Mouse (Mus musculus) ovary, postnatal 14 days (tissue): Measurements from ENCODE around the gene Sypl2.

Source experiments
- DNase-seq: peaks from one replicate; pipeline ENCODE4 v3.0.0; 2022; ENCODE audit warnings: low spot score

Sypl2 gene

DNA sequence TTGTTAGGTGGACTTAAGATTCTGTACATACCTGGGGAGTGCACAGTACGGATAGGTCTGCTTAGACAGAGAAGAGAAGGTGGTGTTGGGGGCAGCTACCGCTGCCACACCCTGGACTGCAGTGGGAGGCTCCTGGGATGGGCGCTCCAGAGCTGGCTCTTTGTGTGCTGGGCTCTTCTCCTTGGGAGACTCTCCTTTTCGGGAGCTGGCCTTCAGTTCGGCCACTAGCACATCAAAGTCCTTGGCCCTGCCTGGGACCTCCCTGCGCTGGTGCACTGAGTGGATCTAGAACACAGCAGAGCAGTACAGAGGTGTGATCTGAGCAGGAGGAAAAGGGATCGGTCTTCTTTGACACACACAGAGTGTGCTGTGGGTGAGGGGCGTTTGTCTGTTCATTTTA, 20.8 kb downstream of the Sypl2 start:
- no peak for DNase-seq

DNA sequence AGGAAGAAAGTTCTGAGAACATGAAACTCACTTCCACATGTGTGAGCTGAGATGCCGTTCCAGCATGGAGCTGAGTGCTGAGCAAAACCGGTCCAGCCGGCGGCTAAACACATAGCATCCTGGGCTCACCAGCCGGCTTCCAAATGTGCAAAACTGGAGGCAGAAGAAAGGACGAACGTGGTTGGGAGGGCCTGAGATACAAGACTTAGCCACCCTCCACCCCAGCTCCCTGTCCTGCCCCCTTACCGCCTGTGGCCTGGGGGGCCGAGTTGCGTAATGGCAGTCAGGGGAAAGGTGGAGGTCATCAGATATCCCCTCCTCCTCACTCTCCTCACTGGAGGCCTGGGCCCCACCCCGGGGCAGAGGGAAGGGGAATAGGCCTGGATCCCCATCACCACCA, 22.0 kb downstream of the Sypl2 start:
- DNase-seq, result no peak

DNA sequence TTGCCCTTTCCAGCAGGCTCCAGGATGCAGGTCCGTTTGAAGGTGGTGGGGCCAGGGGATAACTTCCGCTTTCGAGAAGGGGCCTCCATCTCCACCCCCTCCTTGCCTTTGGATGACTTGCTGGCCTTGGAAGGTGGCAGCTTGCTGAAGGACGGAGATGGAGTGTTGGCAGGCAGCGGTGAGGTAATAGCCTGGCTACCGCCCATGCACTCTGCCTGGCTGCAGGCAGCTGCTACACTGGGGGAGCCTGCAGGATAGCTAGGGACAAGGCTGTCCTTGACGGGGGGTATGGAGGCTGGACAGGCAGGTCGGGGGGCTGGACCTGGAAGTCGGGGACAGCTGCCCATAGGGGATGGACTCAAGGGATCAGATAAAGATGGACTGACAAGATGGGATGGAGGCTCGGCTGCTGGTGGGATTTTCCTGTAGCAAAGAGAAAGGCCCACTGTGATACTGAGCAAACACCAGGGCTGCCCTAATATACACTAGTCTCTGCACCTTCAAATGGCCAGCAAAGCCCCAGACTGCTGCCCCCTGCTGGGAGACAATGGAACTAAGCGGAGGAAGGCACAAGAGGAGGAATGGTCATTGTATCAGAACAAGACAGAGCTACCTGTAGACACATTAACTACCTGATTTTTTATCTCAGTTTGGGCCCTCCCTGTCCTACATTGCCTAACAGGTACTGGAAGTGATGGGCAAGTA, 22.7 kb downstream of the Sypl2 start:
- peak; percentile 74 for DNase-seq

DNA sequence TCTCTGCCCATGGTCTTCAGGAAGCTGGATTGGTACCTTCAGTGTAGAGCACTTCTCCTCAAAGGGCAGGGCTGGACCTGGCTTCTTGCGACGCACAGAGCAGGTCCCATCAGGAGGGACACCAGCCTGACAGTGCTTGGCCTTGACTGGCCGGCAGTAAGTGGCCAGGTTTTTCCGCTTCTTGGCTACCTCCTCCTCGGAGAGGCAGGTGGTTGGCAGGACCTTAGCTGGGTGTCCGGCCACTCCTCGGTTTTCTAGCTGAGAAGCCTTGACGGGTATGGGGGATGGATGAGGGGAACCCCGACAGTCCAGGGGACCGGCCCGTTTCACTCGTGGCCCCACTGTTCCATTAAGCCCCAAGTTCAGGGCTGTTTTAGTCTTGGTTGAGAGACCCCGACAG, 23.2 kb downstream of the Sypl2 start:
- DNase-seq, result no peak

DNA sequence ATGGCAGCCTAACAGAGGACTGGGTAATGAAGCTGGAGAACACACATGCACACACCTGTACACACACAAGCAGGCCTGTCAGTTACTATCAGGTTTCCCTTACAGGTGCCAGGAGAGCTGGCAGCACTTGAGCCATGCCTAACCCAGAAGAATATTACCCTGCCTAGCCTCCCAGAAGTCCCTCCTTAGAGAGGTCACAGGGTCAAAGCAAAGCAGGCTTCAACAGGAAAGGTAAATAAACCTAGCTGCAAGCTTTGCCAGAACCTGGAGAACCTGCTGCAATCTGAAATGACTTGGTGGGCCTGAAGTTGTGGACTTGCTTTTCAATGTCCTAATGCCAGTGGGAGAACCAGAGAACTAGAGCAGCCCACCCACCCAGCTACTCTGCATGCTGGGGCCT, 23.9 kb downstream of the Sypl2 start:
- no peak for DNase-seq

DNA sequence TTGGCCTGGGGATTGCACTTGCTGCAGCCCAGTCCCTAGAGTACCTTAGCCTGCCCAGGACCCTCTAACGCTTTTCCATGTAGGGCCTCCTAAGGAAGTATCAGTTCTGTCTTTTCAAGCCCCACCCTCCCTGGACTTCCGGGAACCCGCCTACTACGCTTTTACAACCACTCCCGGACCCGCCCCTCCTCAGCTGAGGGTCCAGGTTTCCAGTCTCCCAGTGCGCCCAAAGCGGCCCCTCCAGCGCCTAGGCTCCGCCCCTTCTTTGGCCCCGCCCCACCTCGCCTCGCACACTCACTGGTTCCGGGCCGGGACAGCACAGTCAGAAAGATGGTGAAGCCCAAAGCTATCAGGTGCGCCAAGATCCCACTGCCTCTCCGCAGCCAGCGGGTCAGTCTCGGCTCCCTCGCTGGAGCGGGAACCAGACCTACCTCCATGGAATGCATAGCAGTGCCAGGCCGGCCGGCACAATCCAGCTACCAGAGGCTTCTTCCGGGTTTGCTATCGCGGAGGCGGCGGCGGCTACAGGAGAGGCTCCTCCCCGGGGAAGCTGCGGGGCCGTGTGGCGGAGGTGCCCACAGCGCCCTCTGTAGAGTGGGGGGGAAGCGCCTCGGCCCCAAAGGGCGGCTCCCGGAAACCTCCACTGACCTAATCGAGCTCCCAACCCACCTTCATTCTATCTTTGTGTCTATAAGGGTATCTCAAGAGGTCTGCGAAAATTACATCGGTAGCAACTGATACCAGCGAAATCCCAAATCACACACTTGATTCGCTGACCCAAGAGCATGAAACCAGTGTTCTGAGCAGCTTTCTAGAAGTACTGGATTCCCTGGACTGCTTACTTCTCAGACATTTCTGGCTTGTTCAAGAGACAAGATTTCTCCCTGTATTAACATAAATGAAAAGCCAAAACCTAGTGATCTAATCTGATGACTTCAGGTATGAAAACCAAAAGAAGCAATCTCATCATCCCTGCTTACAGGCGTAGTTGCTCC, 25.8 kb downstream of the Sypl2 start, which contains the start of gene Cyb561d1:
TSS of gene Cyb561d1 (minus strand) at position 884 of the 995 bp plus-strand sequence.
- DNase-seq, result peak; percentile 90

DNA sequence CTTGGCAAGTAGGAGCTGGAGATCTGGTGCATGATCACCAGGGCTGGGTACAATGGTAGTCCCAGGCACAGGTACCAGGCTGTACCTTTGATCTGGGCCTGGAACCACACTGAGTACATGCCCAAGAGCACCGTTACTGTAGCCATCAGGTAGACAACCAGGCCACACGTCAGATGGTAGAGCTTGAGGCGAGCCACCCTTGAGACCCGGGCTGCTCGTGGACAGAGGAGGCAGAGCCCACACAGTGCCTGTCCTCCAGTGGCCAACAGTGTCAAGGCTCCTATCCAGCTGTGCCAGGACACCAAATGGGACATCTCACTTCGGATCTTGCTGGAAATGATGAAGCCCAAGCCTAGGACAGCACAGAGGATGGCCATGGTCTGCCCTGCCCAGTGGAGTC, 27.2 kb downstream of the Sypl2 start:
- no peak for DNase-seq

DNA sequence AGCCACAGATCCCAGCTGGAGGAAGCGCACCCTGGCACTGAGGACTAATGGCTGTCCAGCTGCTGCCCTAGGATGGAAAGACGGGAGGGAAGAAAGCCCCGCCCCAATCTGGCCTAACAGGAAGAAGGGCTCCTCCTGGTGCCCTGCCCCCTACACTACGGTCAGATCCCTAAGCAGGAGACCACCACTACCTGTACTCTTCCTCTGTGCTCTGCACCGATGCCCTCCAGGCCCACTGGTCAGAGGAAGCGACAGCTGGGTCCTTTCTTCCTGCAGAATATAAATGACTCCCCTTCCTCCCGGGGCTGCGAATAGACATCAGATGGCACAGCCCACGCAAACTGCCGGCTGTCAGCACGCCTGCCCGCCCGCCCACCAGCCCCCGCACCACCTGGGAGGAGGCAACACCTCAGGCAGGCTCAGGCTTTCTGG, 29.4 kb downstream of the Sypl2 start:
- no peak for DNase-seq

DNA sequence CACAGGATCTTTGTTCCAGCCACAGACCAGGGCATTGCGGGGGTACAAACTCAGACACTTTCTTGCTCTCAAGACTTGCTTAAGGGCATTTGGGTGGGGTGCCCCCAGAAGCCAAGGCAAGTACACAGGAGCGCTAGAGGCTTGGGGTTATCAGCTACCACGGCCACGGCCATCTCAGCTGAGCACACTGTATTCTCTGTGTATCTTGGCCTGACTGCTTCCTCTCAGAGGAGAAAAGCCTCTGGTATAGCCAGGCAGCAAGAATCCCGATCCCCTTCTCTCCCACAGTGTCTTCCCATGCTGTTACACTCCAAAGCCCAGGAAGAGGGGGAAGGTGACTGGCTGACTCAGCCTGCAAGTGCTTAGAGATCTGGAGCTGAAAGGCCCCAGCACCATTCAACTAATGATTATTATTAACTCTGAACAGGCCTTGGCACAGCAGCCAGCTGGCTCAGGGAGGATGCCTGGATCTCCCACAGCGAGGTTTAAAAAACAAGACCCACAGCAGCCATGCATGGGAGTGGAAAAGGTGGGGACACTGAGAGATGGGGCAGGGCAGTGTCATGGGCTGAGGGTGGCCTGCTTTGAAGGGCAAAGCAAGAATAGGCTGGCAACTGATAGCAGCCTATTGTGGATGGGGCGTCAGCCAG, 30.4 kb downstream of the Sypl2 start:
- no peak for DNase-seq

DNA sequence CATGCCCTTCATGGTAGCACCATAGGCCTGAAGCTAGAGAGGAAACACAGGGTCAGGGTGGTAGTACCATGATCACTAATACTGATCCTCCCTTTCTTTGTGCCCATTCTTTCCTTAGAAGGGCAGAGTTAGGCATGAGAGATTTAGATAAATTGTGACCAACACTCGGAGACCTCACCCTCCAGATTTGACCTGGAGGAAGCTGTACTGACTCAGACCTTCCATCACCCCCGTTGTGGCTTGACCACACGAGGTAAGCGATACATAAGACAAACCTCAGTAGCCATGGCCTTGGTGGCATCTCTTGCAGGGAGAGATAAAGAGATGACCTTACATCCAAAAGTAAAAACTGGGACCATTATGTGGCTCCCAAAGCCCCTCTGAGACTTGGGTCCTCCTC, 31.2 kb downstream of the Sypl2 start:
- no peak for DNase-seq

DNA sequence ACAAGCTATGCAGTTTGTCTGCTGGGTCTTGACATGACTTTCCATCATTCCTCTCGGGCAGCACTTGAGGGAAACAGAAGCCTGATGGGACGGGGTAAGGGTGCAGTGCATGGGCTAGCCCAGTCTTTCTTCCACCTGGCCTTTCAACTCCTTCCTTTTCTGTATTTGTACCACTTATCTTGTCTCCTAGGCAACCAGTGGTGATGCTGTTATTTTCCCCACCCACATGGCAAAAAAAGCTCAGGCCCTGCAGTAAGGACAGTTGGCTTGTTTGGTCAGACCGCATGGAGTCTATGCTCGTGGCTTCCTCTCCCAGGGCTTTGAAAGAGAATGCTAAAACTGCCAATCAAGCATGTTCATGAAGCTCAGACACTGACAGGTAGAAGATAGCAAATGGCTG, 32.8 kb downstream of the Sypl2 start:
- no peak for DNase-seq

DNA sequence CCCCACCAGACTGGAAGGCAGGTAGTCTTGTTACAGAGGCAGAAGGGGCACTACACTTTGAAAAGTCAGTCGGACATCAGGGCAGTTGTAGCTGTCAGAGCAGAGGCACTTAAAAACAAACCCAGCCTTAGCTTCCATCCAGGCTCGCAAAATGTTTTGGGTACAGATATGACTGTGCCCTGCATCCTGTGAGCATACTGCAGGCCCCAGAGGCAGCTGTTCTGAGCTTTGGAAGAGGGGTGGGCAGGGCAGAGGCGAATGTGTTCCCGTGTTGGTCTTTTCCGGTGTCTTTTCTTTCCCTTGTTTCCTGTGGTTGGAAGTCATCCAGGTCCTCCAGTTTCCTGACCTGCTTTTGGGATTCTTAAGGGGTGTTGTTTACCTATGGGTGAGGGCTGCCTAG, 36.6 kb downstream of the Sypl2 start:
- DNase-seq, result no peak

DNA sequence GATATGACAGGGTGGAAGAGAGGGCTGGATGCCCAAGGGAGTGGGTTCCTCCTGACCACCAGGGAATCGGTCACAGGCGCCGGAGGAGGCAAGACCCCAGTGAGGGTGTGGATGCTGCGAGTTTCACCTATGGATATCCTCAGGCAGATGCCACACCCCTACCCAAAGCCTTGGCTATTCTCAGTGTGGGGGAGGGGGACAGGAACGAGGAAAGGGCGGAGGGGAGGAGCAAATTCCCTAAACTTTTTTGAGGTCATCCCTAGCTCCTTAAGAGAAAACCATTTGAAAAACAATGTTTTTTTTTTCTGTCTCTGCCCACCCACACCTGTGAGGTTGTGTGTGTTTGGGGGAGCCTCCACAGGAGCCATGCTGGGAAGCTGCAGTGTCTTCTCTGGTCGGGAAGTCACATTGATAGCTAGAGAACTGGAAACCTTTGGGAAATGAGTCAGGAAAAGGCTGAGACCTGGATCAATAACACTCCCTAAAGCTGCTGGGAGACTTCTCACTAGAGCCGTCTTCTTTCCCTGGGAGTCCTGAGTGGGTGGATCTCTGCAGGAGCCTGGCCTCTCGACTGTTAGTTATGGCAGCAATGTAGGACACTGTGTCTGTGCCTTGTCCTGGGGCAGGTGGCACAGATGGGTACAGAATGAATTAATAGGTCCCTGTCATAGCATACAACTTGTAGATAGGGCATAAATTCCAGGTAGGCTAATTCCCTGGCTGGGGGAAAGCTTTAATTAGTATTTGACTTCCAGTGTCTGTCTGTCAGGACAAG, 37.5 kb downstream of the Sypl2 start:
- no peak for DNase-seq

DNA sequence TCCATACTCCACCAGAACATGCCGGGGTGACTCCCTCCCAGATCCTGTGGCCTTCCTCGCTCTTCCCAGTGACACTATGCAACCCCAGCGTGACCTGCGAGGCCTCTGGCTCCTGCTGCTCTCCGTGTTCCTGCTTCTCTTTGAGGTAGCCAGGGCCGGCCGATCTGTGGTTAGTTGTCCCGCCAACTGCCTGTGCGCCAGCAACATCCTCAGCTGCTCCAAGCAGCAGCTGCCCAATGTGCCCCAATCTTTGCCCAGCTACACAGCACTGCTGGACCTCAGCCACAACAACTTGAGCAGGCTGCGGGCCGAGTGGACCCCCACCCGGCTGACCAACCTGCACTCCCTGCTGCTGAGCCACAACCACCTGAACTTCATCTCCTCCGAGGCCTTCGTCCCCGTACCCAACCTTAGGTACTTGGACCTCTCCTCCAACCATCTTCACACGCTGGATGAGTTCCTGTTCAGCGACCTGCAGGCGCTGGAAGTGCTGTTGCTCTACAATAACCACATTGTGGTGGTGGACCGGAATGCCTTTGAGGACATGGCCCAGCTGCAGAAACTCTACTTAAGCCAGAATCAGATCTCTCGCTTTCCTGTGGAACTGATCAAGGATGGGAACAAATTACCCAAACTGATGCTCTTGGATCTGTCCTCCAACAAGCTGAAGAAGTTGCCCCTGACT, 39.2 kb downstream of the Sypl2 start:
- DNase-seq, result no peak

DNA sequence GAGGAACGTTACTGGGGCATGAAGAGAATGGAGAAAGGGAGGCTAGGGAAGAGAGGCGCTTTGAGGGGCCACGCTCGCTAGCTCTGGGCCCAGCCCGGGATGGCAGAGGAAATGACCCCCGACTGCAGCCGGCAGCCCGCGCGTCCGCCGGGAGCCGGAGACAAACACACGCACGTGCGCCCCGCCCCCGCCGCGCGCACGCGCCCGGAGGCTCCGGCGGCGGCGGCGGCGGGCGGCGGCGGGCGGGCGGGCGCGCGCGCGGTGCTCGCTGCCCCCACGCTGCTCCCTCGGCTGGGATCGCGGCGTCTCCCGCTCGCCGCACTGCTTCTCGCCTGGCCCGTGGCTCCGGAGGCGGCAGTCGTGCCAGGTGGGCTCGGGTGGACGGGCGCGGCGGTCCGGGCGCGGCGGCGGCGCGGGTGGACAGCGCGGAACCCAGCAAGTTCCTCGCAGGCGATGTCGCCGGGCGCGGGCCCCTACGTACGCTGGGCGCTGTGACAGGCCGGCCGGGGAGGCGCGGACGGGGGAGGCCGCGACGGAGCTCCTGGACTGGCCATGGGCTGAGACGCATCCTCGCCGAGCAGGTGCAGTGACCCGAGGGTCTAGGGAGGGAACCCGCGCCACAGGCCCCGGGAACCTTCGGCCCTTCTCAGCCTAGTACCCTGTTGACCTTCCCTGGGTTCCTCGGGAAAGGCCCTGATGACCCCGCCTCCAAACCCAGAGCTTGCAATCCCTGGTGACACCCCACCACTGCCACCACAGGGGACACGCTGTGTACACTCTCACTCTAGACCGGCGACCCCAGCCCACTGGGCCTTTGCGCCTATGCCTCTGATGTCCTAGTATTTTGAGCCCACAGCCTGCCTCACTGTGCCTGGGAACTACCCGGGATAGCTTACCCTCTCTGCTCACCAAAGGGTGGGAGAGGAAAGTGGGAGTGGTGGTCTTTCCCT, 40.1 kb downstream of the Sypl2 start, which contains the start of gene Amigo1:
TSS of gene Amigo1 (plus strand) at position 238 of the 950 bp plus-strand sequence.
- no peak for DNase-seq

DNA sequence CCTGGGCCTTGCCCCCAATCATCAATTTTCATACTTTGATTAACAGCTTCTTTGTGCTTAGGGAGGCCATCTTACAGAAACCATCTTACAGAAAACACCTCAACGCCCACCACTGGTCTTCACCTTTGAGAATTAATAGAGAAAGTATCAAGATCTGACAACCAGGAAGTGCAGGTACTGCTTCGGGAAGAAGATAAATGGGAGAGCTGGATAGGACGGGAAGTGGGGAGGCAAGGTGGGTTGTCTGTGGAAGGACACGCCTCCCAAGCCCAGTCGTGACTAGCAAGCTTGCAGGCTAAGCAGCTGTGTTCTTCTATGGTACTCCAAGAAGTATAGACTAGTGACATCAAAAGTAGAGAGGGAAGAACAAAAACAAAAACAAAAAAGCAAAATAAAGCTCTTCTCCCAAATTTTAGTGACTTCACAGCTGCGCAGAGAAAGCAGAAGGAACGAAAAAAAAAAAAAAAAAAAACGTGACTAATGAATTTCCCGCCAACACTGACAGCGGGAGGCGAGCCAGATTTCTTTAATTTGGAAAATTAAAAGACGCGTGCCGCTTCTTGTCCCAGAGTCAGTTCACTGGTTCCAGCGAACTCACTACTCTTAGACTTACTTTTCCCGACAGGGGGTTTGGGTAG, 40.9 kb downstream of the Sypl2 start:
- no peak for DNase-seq

DNA sequence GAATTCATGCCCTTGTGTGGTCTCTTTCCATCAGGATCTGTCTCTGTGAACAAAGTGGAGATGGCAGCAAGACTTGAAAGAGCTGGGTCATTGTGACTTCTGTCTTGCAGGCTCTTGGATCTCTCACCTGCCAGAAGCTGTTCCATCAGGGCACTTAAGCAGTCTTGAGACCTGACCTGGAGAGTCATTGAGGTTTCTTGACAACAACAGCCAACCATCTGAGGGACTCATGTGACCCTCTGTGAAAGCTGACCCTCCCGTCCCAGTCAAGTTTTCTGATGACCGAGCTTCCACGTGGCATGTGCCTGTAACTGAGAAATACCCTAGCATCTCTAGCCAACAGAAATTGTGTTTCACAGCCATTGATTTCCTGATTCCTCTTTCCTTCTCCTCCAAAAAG, 41.7 kb downstream of the Sypl2 start:
- no peak for DNase-seq

DNA sequence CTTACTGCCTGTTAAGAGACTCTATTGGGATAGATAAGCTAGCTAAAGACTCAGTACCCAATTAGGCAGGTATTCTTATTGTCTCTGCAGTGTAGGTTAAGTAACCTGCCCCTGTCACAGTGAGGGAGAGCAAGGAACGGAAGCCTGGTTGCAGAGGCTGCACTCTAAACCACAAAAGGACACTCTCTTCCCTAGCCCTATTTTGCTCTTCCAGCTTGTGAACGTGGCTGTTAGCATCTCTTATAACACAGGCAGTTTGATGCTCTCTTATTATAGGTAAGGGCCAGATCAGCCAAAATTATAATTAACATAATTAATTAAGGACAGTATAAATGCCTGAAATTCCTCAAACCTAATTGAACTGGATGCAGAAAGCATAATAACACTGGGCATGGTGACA, 45.9 kb downstream of the Sypl2 start:
- no peak for DNase-seq
